Mouse (Mus musculus) liver, embryonic 14.5 days (tissue): ENCODE data around the gene Cd5l.

Source experiments
- CTCF ChIP-seq: IDR thresholded peaks from 2 replicates; pipeline ENCODE4 v1.5.1; 2016; ENCODE audit warnings: antibody characterized with exemption, low read depth, control low read depth
- EP300 ChIP-seq: IDR thresholded peaks from 2 replicates; pipeline ENCODE4 v1.6.1; 2016; ENCODE audit warnings: antibody characterized with exemption, low read depth

- TF ChIP-seq CTCF: peak; percentile 70
- no peak for TF ChIP-seq EP300
Observed at GRCm38 (mm10) chr3:87408171-87408570, 50.5 kb downstream of the Cd5l start.
